Mouse (Mus musculus) ovary, postnatal 10 days (tissue): Measurements from ENCODE around the gene Upk3bl.
A peak's percentile ranks its signal among the peaks of the same experiment; 100 is the strongest.

Source experiments
- DNase-seq: peaks from one replicate; pipeline ENCODE4 v3.0.0; 2022; ENCODE audit warnings: low spot score

The Upk3bl gene

DNA sequence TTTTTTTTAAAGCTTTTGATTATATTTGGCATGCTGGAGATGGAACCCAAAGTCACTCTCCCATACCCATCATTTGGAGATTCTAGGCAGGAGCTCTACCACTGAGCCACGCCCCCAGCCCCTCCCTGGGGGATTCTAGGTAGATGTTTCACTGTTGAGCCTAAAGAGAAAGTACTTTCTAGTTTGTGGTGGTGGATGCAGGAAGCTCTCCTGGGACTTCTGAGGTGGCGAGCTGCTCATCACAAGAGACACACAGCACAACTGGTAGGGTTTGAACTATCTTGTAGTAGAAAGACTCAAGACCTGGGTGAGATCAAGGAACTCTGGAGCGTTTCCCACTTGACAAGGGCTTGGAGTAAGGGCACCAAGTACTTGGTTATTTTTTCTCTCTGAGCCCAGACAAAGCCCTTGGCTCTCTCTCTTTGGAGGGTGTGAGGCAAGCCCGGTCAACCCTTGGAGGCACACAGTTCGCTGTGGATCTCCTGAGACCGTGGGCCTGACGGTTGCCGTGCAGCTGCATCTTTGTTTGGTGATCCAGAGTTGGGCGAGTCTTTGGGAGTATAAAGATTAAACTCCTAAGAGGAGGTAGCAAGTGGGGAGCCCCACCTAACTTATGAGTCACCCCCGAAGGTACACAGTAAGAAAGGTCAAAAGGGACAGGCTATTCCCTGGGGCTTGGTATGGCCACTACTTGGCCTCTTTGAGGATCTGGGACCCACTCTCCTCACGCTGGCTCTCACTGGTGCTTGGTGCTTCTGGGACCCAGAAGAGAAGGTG lies at the start of gene Upk3bl:
Gene Upk3bl (plus strand): TSS at position 192 of the 777 bp plus-strand sequence.
- DNase-seq: no peak

DNA sequence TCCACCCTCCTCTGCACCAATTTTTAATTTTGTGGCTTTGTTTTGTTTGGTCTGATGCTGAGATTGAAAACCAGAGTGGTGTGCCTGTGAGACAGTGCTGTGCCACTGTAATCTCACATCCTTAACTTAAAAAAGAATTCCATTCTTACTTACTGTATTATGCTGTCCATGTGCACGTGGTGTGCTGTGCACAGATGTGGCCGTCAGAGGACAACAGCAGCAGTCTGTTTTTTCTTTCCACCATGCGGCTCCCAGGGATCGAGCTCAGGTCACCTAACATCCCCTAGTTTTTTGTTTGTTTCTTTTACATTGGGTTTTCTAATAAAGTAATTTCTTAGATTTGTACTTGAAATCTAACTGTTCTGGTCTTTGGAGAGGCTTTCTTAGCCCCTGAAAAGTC lies 49.8 kb upstream of the Upk3bl start:
- DNase-seq: no peak

DNA sequence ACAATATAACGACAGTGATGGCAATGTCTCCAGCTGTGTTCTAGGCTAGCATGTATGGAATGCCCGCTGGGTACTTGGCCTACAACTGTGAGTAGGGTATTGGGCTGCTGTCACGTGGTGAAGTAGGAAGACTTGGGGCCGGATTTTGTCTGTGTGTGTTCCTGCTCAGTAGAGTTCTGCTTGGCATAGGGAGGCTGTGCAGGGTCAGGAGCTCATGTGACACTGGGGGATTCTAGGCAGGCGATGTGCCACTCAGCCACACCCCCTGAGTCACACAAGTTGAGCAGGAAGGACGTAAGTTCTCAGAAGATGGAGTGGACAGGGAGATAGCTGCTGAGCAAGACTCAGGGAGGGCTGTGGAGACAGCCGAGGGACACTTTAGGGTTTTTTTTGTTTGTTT lies 46.5 kb upstream of the Upk3bl start:
- no peak for DNase-seq

GRCm38 (mm10) chr5:136014877-136015276 lies 39.4 kb upstream of the Upk3bl start:
- no peak for DNase-seq

- no peak for DNase-seq
Observed at GRCm38 (mm10) chr5:136015586-136015985, 38.7 kb upstream of the Upk3bl start.

DNA sequence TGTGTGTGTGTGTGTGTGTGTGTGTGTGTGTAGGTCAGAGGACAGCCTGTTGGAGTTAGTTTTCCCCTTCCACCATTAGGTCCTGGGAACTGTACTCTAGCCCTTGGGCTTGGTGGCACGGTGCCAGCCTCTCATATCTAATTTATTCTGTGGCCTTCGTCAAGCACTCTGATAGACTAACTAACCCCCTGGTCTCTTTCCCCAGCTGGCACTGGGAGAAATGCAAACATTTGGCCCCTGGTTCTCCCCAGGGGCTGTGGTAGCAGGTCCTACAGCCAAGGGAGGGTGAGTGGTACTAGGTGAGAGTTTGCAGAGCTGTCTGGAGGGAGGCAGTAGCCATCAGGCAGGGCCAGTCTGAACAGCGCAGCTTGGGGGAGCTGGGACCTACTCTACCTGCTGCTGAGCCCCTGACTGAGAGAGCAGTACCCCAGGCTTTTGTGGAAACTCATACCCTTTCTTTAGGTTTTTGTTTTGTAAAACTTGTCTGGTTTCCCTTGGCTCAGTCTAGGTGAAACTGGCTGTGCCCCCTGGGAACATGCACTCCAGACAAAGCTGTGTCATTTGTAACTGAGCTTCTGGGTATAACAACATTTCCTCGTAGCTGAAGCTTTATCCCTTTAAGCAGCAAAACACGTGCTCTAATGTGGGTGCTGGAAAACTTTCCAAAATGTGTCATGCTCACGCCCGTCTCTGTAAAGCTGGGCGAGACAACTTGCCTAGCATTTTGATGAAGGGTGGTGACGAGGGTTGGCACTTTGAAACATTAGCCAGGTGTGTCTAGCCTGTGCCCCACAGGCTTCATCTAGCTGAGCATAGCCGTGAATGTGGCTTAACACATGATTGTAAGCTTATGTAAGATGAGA lies 38.0 kb upstream of the Upk3bl start:
- DNase-seq: peak; percentile 29

- no peak for DNase-seq
Observed at GRCm38 (mm10) chr5:136017262-136017661, 37.0 kb upstream of the Upk3bl start.

DNA sequence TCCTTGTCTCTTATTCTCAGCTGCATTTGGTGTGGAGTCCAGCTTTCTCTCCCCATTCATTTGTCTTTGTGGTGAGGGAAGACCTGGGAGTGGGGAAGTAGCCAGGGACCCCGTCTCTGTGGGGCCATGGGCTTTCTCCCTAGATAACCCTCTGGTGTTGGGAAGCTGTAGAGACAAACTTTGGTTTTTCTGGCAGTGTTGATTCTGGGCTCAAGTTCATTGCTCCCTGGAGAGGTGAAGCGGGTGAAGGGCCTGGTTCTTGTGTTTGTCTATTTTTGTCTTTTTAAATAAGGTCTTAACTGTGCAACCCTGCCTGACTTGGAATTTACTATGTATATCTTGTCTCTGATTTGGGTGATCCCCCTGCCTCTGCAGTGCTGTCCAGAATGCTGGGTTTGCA lies 35.6 kb upstream of the Upk3bl start:
- DNase-seq: no peak

DNA sequence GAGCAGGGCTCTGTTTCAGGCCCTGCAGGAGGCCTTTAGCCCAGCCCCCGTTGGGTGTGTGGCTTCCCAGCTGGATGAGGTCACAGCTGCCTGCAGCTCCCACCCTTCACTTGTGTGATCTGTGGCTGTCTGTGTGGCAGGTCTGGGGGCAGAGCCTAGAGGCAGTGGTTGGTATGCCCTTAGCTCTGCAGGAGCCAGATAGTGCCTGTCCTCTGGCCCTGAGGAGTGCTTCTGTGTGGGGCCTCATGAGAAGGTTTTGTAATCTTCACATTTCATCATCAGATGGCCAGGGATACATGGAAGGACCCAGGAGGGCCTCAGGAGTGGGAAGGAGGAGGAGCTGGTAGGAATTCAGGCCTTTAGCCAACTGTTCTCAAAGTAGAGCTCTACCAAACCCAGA lies 34.4 kb upstream of the Upk3bl start:
- DNase-seq: no peak

DNA sequence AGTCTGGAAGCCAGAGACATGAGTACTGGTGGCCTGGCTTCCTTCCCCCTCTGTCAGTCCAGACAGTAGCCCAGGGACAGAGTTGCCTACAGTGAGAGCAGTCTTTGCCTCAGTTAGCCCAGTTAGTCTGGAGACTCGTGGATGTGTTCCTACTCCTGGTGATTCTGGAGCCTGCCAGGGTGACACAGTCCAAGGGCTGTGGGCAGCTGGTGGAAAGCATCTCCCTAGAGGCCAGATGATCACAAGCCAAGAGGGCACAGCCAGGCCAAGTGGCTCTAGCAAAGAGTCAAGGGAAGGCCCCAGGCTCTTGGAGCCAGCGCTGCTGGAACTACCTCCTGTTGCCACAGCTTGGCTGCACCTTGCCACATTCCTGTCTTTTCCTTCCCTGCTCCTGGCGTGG lies 28.6 kb upstream of the Upk3bl start:
- DNase-seq: no peak

DNA sequence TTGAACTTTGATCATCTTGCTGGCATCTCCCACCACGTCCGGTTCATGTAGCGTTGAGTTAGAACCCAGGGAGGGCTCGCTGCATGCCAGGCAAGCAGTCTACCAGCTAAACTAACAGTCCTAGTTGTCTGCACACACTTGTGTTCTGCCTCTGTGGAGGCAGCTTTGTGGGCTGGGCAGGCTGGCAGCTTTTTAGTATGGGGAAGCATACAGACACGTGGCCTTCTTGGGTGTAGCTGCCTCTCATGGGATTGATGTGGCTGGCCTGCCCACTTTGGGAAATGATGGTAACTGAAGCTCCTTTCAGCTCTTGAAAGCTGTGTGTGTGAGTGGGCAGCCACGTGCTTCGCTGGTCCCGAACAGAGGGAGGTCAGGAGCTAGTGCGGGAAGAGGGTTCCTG lies 27.4 kb upstream of the Upk3bl start:
- no peak for DNase-seq

- no peak for DNase-seq
Observed at GRCm38 (mm10) chr5:136027612-136028311, 26.5 kb upstream of the Upk3bl start.

GRCm38 (mm10) chr5:136034868-136035267 lies 19.4 kb upstream of the Upk3bl start:
- DNase-seq: no peak

GRCm38 (mm10) chr5:136035285-136035684 lies 19.0 kb upstream of the Upk3bl start:
- no peak for DNase-seq

GRCm38 (mm10) chr5:136036667-136037066 lies 17.6 kb upstream of the Upk3bl start:
- DNase-seq: no peak

DNA sequence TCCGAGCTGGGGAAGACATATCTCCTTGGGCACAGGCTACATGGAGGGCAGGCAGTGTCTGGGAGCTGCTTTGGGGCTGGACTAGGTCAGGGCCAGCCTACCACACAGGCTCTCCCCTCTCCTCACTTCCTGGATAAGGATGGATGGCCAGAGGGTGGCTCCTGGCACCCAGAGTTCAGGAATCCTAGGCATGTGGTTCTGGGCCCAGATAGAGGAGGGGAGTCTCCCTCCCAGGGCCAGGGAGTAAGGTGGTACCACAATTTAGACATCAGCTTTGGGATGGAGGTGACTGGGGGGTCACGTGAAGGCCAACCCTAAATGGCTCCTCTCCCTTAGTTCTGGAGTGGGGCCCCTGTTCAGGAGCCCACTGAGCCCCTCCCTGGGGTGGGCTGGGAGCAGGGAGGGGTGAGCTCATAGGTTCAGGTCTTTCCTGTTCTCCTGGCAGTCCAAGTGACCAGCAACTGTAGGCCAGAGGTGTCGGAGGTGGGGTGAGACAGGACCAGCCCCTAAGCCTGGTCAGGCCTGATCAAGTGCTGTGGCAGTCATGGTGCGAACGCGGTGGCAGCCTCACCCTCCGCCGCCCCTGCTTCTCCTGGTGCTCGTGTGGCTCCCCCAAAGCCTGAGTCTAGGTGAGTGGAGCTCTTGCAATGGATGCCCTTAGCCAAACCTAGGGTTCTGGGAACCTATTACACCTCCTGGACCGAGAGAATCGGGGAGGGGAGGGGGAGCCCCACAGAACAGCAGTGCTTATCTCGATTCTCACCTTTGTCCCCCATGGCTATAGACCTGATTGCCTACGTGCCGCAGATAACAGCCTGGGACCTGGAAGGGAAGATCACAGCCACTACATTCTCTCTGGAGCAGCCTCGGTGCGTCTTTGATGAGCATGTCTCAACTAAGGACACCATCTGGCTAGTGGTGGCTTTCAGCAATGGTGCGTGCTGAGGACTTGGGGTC lies 15.8 kb upstream of the Upk3bl start, which contains the start of gene Upk3b:
Gene Upk3b (plus strand): TSS at position 239 of the 957 bp plus-strand sequence.
- DNase-seq: no peak

- no peak for DNase-seq
Observed at GRCm38 (mm10) chr5:136040210-136040609, 14.1 kb upstream of the Upk3bl start.

DNA sequence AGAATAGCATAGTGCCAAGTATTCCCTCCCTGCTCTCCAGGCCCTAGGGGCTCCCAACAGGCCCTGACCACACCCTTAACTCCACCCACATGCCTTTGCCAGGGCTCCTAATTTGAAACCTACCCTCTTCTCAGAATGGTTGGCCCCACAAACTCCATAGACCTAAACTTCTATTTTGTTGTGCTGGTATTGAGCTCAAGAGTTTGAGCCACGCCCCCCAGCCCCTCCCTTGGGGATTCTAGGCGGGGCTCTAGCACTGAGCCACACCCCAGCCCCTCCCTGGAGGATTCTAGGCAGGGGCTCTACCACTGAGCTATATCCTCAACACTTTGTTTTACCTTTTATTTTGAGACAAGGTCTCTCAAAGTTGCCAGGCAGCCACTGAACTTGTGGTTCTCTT lies 13.0 kb upstream of the Upk3bl start:
- no peak for DNase-seq

GRCm38 (mm10) chr5:136041666-136042065 lies 12.6 kb upstream of the Upk3bl start:
- DNase-seq: no peak

GRCm38 (mm10) chr5:136044865-136045264 lies 9.4 kb upstream of the Upk3bl start:
- no peak for DNase-seq

DNA sequence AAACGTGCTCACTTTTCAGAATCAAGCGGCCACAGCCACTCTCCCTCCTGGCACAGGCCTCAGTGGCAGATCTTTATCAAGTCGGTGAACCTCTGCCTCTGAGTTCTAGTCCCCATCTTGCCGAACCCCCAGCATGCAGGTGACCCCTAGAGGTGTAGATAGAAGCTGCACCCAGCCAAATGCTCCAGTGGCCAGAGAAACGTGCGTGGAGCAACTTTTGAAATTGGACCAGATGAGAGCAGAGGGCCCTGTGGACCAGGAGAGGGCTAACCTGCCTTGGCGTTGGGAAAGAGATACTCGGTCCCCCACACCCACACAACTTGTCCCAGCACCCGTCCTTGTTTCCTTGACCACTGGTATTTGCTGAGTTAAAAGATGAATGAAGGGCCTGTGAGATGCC lies 8.9 kb upstream of the Upk3bl start:
- DNase-seq: no peak
